Mouse (Mus musculus) MEL (cell line): ENCODE measurements around the gene Tbc1d2. TPM values are rescaled to one million over a fixed set of nuclear protein-coding genes. Genes with fewer than 3 reads are reported as not detected.
"Not testable (repeated sequence)": the region's sequence is repeated elsewhere in the genome, so short reads cannot be mapped to it uniquely, and the experiment has no call there.

Source experiments
- DNase-seq: peaks from one replicate; pipeline ENCODE4 v3.0.0; 2011; ENCODE audit warnings: low read depth, low spot score
- H3K27ac ChIP-seq: 2 replicates; pipeline ENCODE4 v1.5.1; 2012; ENCODE audit warnings: low read depth, mild to moderate bottlenecking, control low read depth, low read length, moderate library complexity; ENCODE audit not compliant: control insufficient read depth
- H3K27me3 ChIP-seq, 2 experiments: fragments of 150-350 bp in 1 of 2; sonication (generic) in 1 of 2; 2 replicates each; pipeline ENCODE4 v1.6.1; 2012; ENCODE audit warnings: low read length in 2 of 2, mild to moderate bottlenecking in 2 of 2, improper control_type of control experiment in 1 of 2, moderate library complexity in 1 of 2; ENCODE audit not compliant: insufficient read depth in 2 of 2, control insufficient read depth in 1 of 2
- H3K36me3 ChIP-seq, 2 experiments: 2 replicates each; pipeline ENCODE4 v1.6.1; 2012 to 2014; ENCODE audit warnings: low read length in 2 of 2, improper control_type of control experiment in 1 of 2, inconsistent platforms in 1 of 2, mild to moderate bottlenecking in 1 of 2; ENCODE audit not compliant: insufficient read depth in 2 of 2, control insufficient read depth in 1 of 2
- H3K4me1 ChIP-seq, 2 experiments: fragments of 150-350 bp in 1 of 2; sonication (generic) in 1 of 2; 2 replicates each; pipeline ENCODE4 v1.6.1; 2012; ENCODE audit warnings: low read length in 2 of 2, improper control_type of control experiment in 1 of 2, mild to moderate bottlenecking in 1 of 2; ENCODE audit not compliant: insufficient read depth in 2 of 2, control insufficient read depth in 1 of 2
- H3K4me3 ChIP-seq, 2 experiments: fragments of 150-350 bp in 1 of 2; sonication (generic) in 1 of 2; 2 replicates each; pipeline ENCODE4 v1.5.1; 2012; ENCODE audit warnings: low read depth in 2 of 2, low read length in 2 of 2, mild to moderate bottlenecking in 2 of 2, moderate library complexity in 2 of 2, control low read depth in 1 of 2, improper control_type of control experiment in 1 of 2; ENCODE audit not compliant: control insufficient read depth in 1 of 2, insufficient read depth in 1 of 2
- H3K79me2 ChIP-seq: 2 replicates; pipeline ENCODE4 v1.6.1; 2012; ENCODE audit warnings: mild to moderate bottlenecking, low read length, moderate library complexity; ENCODE audit not compliant: control insufficient read depth, poor library complexity, insufficient read depth
- H3K9ac ChIP-seq: 2 replicates; pipeline ENCODE4 v1.6.1; 2012; ENCODE audit warnings: low read depth, mild to moderate bottlenecking, control low read depth, low read length, moderate library complexity; ENCODE audit not compliant: control insufficient read depth, poor library complexity, severe bottlenecking
- H3K9me3 ChIP-seq: fragments of 150-350 bp; sonication (generic); replicated peaks from 2 replicates; pipeline ENCODE4 v1.6.1; 2012; ENCODE audit warnings: mild to moderate bottlenecking, low read length, improper control_type of control experiment, moderate library complexity; ENCODE audit not compliant: insufficient read depth
- ETS1 ChIP-seq: IDR thresholded peaks from 2 replicates; pipeline ENCODE4 v1.6.1; 2012; ENCODE audit warnings: low read depth, mild to moderate bottlenecking, inconsistent platforms, low read length, improper control_type of control experiment, moderate library complexity
- GATA1 ChIP-seq: IDR thresholded peaks from 2 replicates; pipeline ENCODE4 v1.6.1; 2011; ENCODE audit warnings: low read depth, low read length, improper control_type of control experiment
- HCFC1 ChIP-seq: IDR thresholded peaks from 2 replicates; pipeline ENCODE4 v1.6.1; 2012; ENCODE audit warnings: low read depth, mild to moderate bottlenecking, inconsistent platforms, low read length, improper control_type of control experiment, moderate library complexity
- MAX ChIP-seq: IDR thresholded peaks from 2 replicates; pipeline ENCODE4 v1.6.1; 2011; ENCODE audit warnings: low read length, improper control_type of control experiment
- MXI1 ChIP-seq: IDR thresholded peaks from 2 replicates; pipeline ENCODE4 v1.6.1; 2011; ENCODE audit warnings: mild to moderate bottlenecking, low read depth, low read length, improper control_type of control experiment
- MYC ChIP-seq: IDR thresholded peaks from 2 replicates; pipeline ENCODE4 v1.6.1; 2011; ENCODE audit warnings: low read depth, mild to moderate bottlenecking, low read length, improper control_type of control experiment, moderate library complexity
- NELFE ChIP-seq: IDR thresholded peaks from 2 replicates; pipeline ENCODE4 v1.6.1; 2011; ENCODE audit warnings: low read depth, low read length, improper control_type of control experiment
- NRF1 ChIP-seq: IDR thresholded peaks from 2 replicates; pipeline ENCODE4 v1.6.1; 2014; ENCODE audit warnings: low read depth, mild to moderate bottlenecking, inconsistent platforms, low read length, improper control_type of control experiment, moderate library complexity; ENCODE audit not compliant: poor library complexity, insufficient read depth, severe bottlenecking
- RCOR1 ChIP-seq: IDR thresholded peaks from 2 replicates; pipeline ENCODE4 v1.6.1; 2012; ENCODE audit warnings: low read depth, mild to moderate bottlenecking, inconsistent platforms, low read length, improper control_type of control experiment
- SMC3 ChIP-seq: IDR thresholded peaks from 2 replicates; pipeline ENCODE4 v1.6.1; 2011; ENCODE audit warnings: low read depth, low read length, improper control_type of control experiment
- TBP ChIP-seq: IDR thresholded peaks from 2 replicates; pipeline ENCODE4 v1.8.0; 2011; ENCODE audit warnings: low read depth, low read length, improper control_type of control experiment
- USF1 ChIP-seq: IDR thresholded peaks from 2 replicates; pipeline ENCODE4 v1.6.1; 2014; ENCODE audit warnings: low read depth, mild to moderate bottlenecking, inconsistent platforms, low read length, improper control_type of control experiment, moderate library complexity
- USF2 ChIP-seq, 2 experiments: IDR thresholded peaks; 2 replicates each; pipeline ENCODE4 v1.6.1; 2011 to 2012; ENCODE audit warnings: improper control_type of control experiment in 2 of 2, low read length in 2 of 2, borderline replicate concordance in 1 of 2, inconsistent platforms in 1 of 2, low read depth in 1 of 2, mild to moderate bottlenecking in 1 of 2; ENCODE audit not compliant: insufficient read depth in 1 of 2
- ZC3H11A ChIP-seq: IDR thresholded peaks from 2 replicates; pipeline ENCODE4 v1.6.1; 2012; ENCODE audit warnings: low read depth, mild to moderate bottlenecking, inconsistent platforms, low read length, improper control_type of control experiment
- ZMIZ1 ChIP-seq: IDR thresholded peaks from 2 replicates; pipeline ENCODE4 v1.6.1; 2012; ENCODE audit warnings: low read depth, mild to moderate bottlenecking, inconsistent platforms, low read length, improper control_type of control experiment, moderate library complexity
- polyA plus RNA-seq, 2 experiments: library from polyadenylated mRNA; stranded (reverse) in 1 of 2; unstranded in 1 of 2; fragments of >175 nt in 1 of 2; fragments of >200 nt in 1 of 2; gene quantifications; 2 replicates each; pipeline versions ENCODE4 v1.2.1 to v1.2.4; 2012; ENCODE audit warnings: low replicate concordance in 2 of 2, low read depth in 1 of 2; ENCODE audit not compliant: insufficient read length in 2 of 2, insufficient read depth in 1 of 2, missing spikeins in 1 of 2
- total RNA-seq: library from RNA; depleted of rRNA; stranded (reverse); fragments of 300-350 nt; gene quantifications from 2 replicates; pipeline ENCODE4 v1.2.3, GENCODE M21; 2012

The Tbc1d2 gene
- total and polyA plus RNA-seq, 3 experiments = 0.19 to 0.36 TPM; not detected in 1

GRCm38 (mm10) chr4:46578228-46578627 is 71.8 kb downstream of the Tbc1d2 start:
- Histone ChIP-seq H3K36me3 (peaks cover 0 to 21% of the 10 kb centered on the region in 2 experiments; a peak in 2 of 4 replicates), H3K27ac (no peak overlapping the region), H3K79me2 (no peaks in the 10 kb centered on the region), H3K4me3 (no peak overlapping the region), H3K9me3 (no peaks in the 10 kb centered on the region), H3K9ac (no peak overlapping the region), H3K4me1 (peaks cover 6 to 19% of the 10 kb centered on the region in 2 experiments), H3K27me3 (peaks cover 0 to 2% of the 10 kb centered on the region in 2 experiments; a peak in 1 of 4 replicates)
- TF ChIP-seq USF1 (no peak), MYC (no peak), SMC3 (no peak), MXI1 (no peak), USF2 (IDR thresholded peaks at IDR 0.05; ENCODE audit: borderline replicate concordance in 1 of 2, insufficient read depth in 1 of 2, low read depth in 1 of 2, low read length in 2 of 2) (no peak), ZMIZ1 (no peak), HCFC1 (no peak), TBP (no peak), ETS1 (no peak), GATA1 (no peak), RCOR1 (no peak), MAX (no peak), NRF1 (no peak), NELFE (no peak), ZC3H11A (no peak)
- no peak for DNase-seq

DNA sequence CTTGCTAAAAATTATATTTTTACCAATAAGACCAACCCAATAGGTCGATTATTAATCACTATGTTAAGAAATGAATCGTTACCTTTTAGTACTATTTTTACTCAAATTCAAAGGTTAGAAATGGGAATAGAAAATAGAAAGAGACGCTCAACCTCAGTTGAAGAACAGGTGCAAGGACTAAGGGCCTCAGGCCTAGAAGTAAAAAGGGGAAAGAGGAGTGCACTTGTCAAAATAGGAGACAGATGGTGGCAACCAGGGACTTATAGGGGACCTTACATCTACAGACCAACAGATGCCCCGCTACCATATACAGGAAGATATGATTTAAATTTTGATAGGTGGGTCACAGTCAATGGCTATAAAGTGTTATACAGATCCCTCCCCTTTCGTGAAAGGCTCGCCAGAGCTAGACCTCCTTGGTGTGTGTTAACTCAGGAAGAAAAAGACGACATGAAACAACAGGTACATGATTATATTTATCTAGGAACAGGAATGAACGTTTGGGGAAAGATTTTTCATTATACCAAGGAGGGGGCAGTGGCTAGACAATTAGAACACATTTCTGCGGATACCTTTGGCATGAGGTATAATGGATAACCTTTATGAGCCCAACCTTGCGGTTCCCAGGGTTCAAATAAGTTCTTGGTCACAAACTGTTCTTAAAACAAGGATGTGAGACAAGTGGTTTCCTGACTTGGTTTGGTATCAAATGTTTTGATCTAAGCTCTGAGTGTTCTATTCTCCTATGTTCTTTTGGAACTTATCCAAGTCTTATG is 74.3 kb downstream of the Tbc1d2 start:
- H3K4me3 ChIP-seq, H3K27me3 ChIP-seq, H3K9me3 ChIP-seq, H3K9ac ChIP-seq, H3K79me2 ChIP-seq, DNase-seq: not testable (repeated sequence)
- peaks cover 0 to 14% of the 10 kb centered on the region in 2 experiments; a peak in 2 of 4 replicates for H3K36me3 ChIP-seq
- H3K27ac ChIP-seq = 0 out of 2 replicates have a peak overlapping the region, but pooled peaks have one; percentile 15
- H3K4me1 ChIP-seq = peaks cover 3 to 17% of the 10 kb centered on the region in 2 experiments; a peak in 3 of 4 replicates
